Mouse (Mus musculus) kidney, embryonic 14.5 days (tissue): ENCODE data around the gene Sowaha. TPM values are rescaled to one million over a fixed set of nuclear protein-coding genes. Genes with fewer than 3 reads are reported as not detected.

ENCODE experiments used
- ATAC-seq: fragments of 200-750 bp; cut with Nextera tagmentation; 2 replicates; pipeline ENCODE4 v1.8.0; 2017; ENCODE audit warnings: moderate number of reproducible peaks, mild to moderate bottlenecking, moderate TSS enrichment, moderate library complexity; ENCODE audit not compliant: low FRiP score, low TSS enrichment
- H3K27ac ChIP-seq: fragments of 300-500 bp; sonication (generic); 2 replicates; pipeline ENCODE4 v1.5.1; 2014; ENCODE audit warnings: low read depth, mild to moderate bottlenecking, low read length, moderate library complexity, mixed read lengths
- H3K27me3 ChIP-seq: fragments of 300-500 bp; sonication (generic); 2 replicates; pipeline ENCODE4 v1.6.1; 2014; ENCODE audit warnings: mild to moderate bottlenecking, low read length; ENCODE audit not compliant: control insufficient read depth, insufficient read depth
- H3K36me3 ChIP-seq: fragments of 300-500 bp; sonication (generic); 2 replicates; pipeline ENCODE4 v1.6.1; 2014; ENCODE audit warnings: low read length, mixed read lengths; ENCODE audit not compliant: control insufficient read depth, insufficient read depth
- H3K4me1 ChIP-seq: fragments of 300-500 bp; sonication (generic); 2 replicates; pipeline ENCODE4 v1.6.1; 2014; ENCODE audit warnings: low read length, mixed read lengths; ENCODE audit not compliant: control insufficient read depth, insufficient read depth
- H3K4me2 ChIP-seq: fragments of 300-500 bp; sonication (generic); replicated peaks from 2 replicates; pipeline ENCODE4 v1.6.1; 2014; ENCODE audit warnings: low read depth, mild to moderate bottlenecking, low read length
- H3K4me3 ChIP-seq: fragments of 300-500 bp; sonication (generic); 2 replicates; pipeline ENCODE4 v1.5.1; 2014; ENCODE audit warnings: mild to moderate bottlenecking, low read length
- H3K9ac ChIP-seq: fragments of 300-500 bp; sonication (generic); 2 replicates; pipeline ENCODE4 v1.6.1; 2014; ENCODE audit warnings: low read depth, mild to moderate bottlenecking, low read length, moderate library complexity
- H3K9me3 ChIP-seq: fragments of 300-500 bp; sonication (generic); 2 replicates; pipeline ENCODE4 v1.6.1; 2016; ENCODE audit warnings: low read length; ENCODE audit not compliant: control insufficient read depth
- WGBS: fragments of 180-500 bp; shearing (Covaris S2); extraction: QIAGEN DNeasy Blood & Tissue Kit; methylation state at CpG from one replicate; pipeline ENCODE4 v1.1.7; 2014; 5-methylcytosine and 5-hydroxymethylcytosine counted together
- polyA plus RNA-seq: library from polyadenylated mRNA; unstranded; fragments of >200 nt; fragmentation: Nextera tagmentation; extraction: Ambion mirVana; gene quantifications from 2 replicates; pipeline ENCODE4 v1.2.1, GENCODE M21; 2014

The Sowaha gene
- polyA plus RNA-seq, 1 experiment from 2014 or later = 0.09 TPM

DNA sequence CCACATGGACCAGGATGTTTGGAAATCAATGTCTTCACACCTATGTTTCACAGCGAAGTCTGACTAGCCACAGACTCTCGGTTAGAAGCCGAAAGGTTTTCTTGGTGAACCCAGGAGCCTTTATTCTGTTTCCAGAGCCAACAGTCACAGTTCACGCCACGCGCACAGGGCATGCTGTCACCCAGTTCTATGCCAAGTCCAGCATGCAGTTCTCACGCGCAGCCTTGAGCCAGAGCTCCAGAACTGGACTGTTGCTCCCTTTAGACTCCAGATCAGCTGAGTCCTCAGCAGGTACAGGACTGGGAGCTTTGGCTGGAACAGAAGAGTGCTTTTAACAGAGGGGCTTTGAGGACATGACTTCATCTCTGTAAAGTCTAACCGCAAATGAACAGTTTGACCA lies 27.7 kb downstream of the Sowaha start:
- H3K4me3 ChIP-seq = no peak overlapping the region
- H3K9ac ChIP-seq = no peak overlapping the region
- ATAC-seq = no peak
- no peaks in the 10 kb centered on the region for H3K9me3 ChIP-seq
- 94% methylated on average over 9 of the region's 9 CpGs for WGBS
- H3K4me2 ChIP-seq = no peak overlapping the region
- H3K27ac ChIP-seq = no peak overlapping the region
- no peaks in the 10 kb centered on the region for H3K36me3 ChIP-seq
- no peaks in the 10 kb centered on the region for H3K4me1 ChIP-seq
- H3K27me3 ChIP-seq = peaks cover 2% of the 10 kb centered on the region; the same call in 1 of the 2 replicates

DNA sequence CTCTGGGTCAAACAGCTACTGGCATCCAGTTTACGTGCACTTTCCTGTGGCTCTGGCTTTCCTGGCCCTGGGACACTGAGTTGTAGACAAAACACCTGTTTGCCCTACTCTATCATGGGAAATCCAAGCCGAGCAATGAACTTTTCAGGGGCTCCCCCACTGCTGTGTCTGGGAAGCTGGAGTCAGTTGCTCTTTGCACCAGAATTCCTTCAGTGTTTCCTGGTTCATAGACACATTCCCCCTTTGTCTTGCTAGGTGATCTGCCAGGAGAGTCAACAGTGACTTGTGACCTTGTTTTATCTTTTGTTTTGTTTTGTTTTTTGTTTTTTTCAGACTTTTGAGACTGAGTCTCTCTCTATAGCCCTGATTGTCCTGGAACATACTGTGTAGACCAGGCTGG lies 28.7 kb downstream of the Sowaha start:
- Histone ChIP-seq H3K9me3 (no peaks in the 10 kb centered on the region), H3K27ac (no peak overlapping the region), H3K4me1 (no peaks in the 10 kb centered on the region), H3K27me3 (no peaks in the 10 kb centered on the region), H3K9ac (no peak overlapping the region), H3K36me3 (no peaks in the 10 kb centered on the region), H3K4me3 (no peak overlapping the region), H3K4me2 (no peak overlapping the region)
- ATAC-seq = no peak
- 56% methylated on average over 2 of the region's 2 CpGs for WGBS

DNA sequence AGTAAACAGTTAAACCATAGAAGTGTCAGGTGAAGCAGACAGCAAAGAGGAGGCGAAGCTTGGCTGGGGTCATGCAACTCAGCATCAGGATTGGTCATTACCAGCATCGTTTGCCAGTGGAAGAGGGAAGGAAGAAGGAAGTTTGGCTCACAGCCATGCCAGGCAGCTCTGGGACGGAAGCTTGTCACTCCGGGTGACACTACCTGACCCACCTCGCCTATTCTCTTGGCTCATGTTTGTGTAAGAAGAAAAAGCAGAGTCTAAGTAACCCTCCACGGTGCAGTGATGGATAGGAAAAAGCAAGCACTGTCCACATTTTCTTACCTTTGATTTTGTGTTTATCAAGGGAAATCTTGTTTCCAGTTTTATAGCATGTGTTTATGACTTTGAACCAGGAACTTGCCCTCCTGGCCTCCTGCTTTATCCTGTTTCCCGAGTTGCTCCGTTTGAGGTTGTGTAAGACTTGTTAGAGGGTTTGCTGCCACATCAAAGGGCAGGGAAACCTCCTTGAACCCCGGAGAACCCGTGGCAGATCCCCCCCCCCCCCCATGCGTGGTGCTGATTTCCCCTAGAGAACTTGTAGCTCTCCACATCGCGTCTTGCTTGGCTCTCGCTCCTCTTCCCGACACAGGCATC lies 29.9 kb downstream of the Sowaha start:
- no peak overlapping the region for H3K4me2 ChIP-seq
- no peaks in the 10 kb centered on the region for H3K36me3 ChIP-seq
- ATAC-seq = no peak
- no peak overlapping the region for H3K4me3 ChIP-seq
- WGBS = 32% methylated on average over 15 of the region's 15 CpGs
- H3K4me1 ChIP-seq = no peaks in the 10 kb centered on the region
- H3K27me3 ChIP-seq = no peaks in the 10 kb centered on the region
- no peaks in the 10 kb centered on the region for H3K9me3 ChIP-seq
- no peak overlapping the region for H3K9ac ChIP-seq
- no peak overlapping the region for H3K27ac ChIP-seq

DNA sequence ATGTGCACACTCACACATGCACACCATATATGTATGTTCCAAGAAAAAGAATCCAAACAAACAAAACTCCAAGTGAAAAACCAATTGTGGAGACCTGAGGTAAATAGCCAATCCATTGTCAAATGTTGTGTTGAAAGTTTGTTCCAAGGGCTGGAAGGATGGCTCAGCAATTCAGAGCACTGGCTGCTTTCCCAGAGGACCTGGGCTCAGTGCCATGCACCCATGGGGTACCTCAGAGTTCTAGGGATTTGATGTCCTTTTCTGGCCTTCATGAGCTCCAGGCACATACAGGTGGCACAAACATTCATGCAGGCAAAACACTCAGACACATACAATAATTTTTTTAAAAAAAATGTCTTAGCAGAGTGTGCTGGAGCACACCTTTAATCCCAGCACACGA lies 31.5 kb downstream of the Sowaha start:
- Histone ChIP-seq H3K9ac (no peak overlapping the region), H3K27me3 (no peaks in the 10 kb centered on the region), H3K4me3 (no peak overlapping the region), H3K4me1 (no peaks in the 10 kb centered on the region), H3K4me2 (no peak overlapping the region), H3K27ac (no peak overlapping the region), H3K36me3 (no peaks in the 10 kb centered on the region), H3K9me3 (no peaks in the 10 kb centered on the region)
- no peak for ATAC-seq
- 81% methylated on average over 1 of the region's 1 CpGs for WGBS

DNA sequence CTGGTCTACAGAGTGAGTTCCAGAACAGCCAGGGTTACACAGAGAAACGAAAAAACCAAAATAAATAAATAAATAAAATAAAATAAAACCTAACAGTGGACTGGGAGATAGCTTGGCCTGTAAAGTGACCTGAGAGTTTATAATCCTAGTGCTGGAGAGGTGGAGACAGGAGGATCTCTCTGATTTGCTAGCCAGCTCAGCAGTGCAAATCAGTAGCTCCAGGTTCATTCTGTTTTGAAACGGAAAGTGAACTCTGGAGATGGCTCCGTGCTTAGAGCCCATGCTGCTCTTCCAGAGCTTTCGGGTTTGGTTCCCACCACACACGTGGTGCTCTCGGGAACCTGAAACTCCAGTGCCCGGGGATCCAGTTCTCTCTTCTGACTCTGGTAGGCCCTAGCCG lies 32.1 kb downstream of the Sowaha start:
- no peak for ATAC-seq
- no peak overlapping the region for H3K9ac ChIP-seq
- H3K4me3 ChIP-seq = no peak overlapping the region
- H3K4me1 ChIP-seq = no peaks in the 10 kb centered on the region
- no peaks in the 10 kb centered on the region for H3K9me3 ChIP-seq
- H3K27ac ChIP-seq = no peak overlapping the region
- no peaks in the 10 kb centered on the region for H3K27me3 ChIP-seq
- WGBS = 88% methylated on average over 8 of the region's 8 CpGs
- no peaks in the 10 kb centered on the region for H3K36me3 ChIP-seq
- H3K4me2 ChIP-seq = no peak overlapping the region

DNA sequence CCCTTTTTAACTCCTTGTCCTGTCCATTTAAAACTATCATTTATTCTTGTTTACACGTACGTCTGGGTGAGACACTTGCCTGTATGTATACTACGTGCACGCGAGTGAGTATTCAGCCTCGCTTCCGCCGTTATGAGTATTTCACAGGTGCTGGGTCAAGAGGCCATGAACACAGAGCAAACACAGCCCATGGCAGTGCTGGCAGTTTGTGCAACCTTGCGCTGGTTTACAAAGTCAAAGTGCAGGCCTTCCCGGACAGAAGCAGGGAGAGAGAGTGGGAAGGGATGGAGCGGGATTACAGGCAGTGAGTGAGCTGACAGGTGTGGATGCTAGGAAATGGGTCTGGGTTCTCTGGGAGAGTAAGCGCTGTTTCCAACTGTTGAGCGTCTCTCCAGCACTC lies 33.9 kb downstream of the Sowaha start:
- no peak overlapping the region for H3K9ac ChIP-seq
- H3K9me3 ChIP-seq = no peaks in the 10 kb centered on the region
- no peaks in the 10 kb centered on the region for H3K27me3 ChIP-seq
- H3K36me3 ChIP-seq = no peaks in the 10 kb centered on the region
- WGBS = 89% methylated on average over 13 of the region's 13 CpGs
- no peak for ATAC-seq
- H3K4me3 ChIP-seq = no peak overlapping the region
- no peak overlapping the region for H3K4me2 ChIP-seq
- no peaks in the 10 kb centered on the region for H3K4me1 ChIP-seq
- no peak overlapping the region for H3K27ac ChIP-seq

DNA sequence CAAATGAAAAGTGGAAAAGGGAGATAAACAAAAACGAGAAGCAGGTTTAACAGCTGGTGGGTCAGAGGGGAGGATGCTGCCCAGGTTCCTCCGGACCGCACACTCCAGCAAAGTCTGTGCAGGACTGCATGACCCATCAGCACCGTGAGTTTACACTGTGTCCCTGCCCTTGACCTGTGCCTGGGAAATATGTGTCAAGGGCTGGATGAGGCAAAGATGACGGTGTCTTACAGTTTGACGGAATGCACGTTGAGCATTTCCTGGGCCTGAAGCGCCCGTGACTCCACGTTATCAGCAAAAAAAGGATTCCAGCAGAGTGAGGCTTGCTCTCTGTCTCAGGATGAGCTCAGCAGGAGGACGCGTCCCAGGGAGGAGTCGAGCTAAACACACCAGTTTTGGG lies 34.5 kb downstream of the Sowaha start:
- ATAC-seq = no peak
- no peaks in the 10 kb centered on the region for H3K27me3 ChIP-seq
- no peaks in the 10 kb centered on the region for H3K36me3 ChIP-seq
- no peak overlapping the region for H3K27ac ChIP-seq
- H3K9me3 ChIP-seq = no peaks in the 10 kb centered on the region
- H3K4me1 ChIP-seq = no peaks in the 10 kb centered on the region
- 77% methylated on average over 13 of the region's 13 CpGs for WGBS
- H3K4me2 ChIP-seq = no peak overlapping the region
- no peak overlapping the region for H3K9ac ChIP-seq
- no peak overlapping the region for H3K4me3 ChIP-seq

DNA sequence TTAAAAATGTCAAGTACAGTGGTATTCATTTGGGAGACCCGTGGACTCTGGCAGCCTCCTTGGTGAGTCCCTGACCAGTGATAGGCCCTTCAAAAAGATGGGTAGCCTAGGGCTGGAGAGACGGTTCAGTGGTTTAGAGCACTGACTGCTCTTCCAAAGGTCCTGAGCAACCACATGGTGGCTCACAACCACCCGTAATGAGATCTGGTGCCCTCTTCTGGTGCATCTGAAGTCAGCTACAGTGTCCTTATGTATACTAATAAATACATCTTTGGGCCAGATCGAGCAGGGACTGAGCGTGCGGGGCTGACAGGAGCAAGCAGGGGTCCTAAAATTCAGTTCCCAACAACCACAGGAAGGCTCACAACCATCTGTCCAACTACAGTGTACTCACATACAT lies 36.2 kb downstream of the Sowaha start:
- Histone ChIP-seq H3K4me1 (no peaks in the 10 kb centered on the region), H3K27me3 (no peaks in the 10 kb centered on the region), H3K4me2 (no peak overlapping the region), H3K27ac (no peak overlapping the region), H3K36me3 (no peaks in the 10 kb centered on the region), H3K4me3 (no peak overlapping the region), H3K9me3 (no peaks in the 10 kb centered on the region), H3K9ac (no peak overlapping the region)
- no peak for ATAC-seq
- 38% methylated on average over 6 of the region's 6 CpGs for WGBS

DNA sequence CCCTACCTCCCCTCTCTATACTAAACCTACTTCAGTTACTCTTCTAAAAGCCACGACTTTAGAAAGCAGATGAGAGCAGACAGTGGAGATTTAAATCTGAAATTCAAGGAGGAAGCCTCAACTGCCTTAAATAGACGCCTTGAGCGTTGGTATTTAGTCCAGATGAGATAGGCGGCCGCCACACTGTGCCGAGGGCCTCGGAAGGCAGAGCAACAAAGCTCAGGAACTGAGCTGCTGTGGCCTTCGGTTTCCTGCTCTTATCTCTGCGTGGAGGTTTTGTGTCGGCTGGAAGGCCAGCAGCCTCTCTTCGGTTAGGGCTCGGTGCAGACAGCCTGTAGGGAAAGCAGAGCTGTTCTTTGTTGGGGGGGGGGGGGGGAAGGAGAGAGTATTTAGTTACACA lies 38.2 kb downstream of the Sowaha start:
- H3K9me3 ChIP-seq = no peaks in the 10 kb centered on the region
- H3K9ac ChIP-seq = no peak overlapping the region
- no peaks in the 10 kb centered on the region for H3K36me3 ChIP-seq
- no peaks in the 10 kb centered on the region for H3K4me1 ChIP-seq
- no peaks in the 10 kb centered on the region for H3K27me3 ChIP-seq
- H3K4me2 ChIP-seq = no peak overlapping the region
- WGBS = 37% methylated on average over 12 of the region's 12 CpGs
- H3K4me3 ChIP-seq = no peak overlapping the region
- no peak overlapping the region for H3K27ac ChIP-seq
- ATAC-seq = no peak
